Mouse (Mus musculus) c-Kit-positive CD71-positive TER-119-negative erythroid progenitor cells, embryonic 14.5 days (primary cell): ENCODE data around the gene Ap1s3.
"Not testable (repeated sequence)": the region's sequence is repeated elsewhere in the genome, so short reads cannot be mapped to it uniquely, and the experiment has no call there.

Experiments used
- DNase-seq: peaks from one replicate; pipeline ENCODE4 v3.0.0-alpha.2; 2013; ENCODE audit warnings: low read depth

Ap1s3 gene

GRCm38 (mm10) chr1:79669419-79669974, 2.3 kb downstream of the Ap1s3 start:
- DNase-seq = no peak

GRCm38 (mm10) chr1:79664911-79665310, 6.9 kb downstream of the Ap1s3 start:
- no peak for DNase-seq

- DNase-seq = no peak
Observed at GRCm38 (mm10) chr1:79659598-79659997, 12.2 kb downstream of the Ap1s3 start.

GRCm38 (mm10) chr1:79657411-79657810, 14.4 kb downstream of the Ap1s3 start:
- no peak for DNase-seq

GRCm38 (mm10) chr1:79655819-79656555, 15.8 kb downstream of the Ap1s3 start:
- no peak for DNase-seq

- DNase-seq = no peak
Observed at GRCm38 (mm10) chr1:79654948-79655347, 16.8 kb downstream of the Ap1s3 start.

GRCm38 (mm10) chr1:79643411-79644110, 28.2 kb downstream of the Ap1s3 start:
- DNase-seq = no peak

GRCm38 (mm10) chr1:79642680-79643079, 29.1 kb downstream of the Ap1s3 start:
- no peak for DNase-seq

GRCm38 (mm10) chr1:79641355-79641754, 30.4 kb downstream of the Ap1s3 start:
- peak; percentile 44 for DNase-seq

GRCm38 (mm10) chr1:79640151-79640550, 31.6 kb downstream of the Ap1s3 start:
- no peak for DNase-seq

- no peak for DNase-seq
Observed at GRCm38 (mm10) chr1:79639683-79640082, 32.1 kb downstream of the Ap1s3 start.

- DNase-seq = no peak
Observed at GRCm38 (mm10) chr1:79639107-79639506, 32.7 kb downstream of the Ap1s3 start.

- DNase-seq = no peak
Observed at GRCm38 (mm10) chr1:79637768-79638167, 34.0 kb downstream of the Ap1s3 start.

- no peak for DNase-seq
Observed at GRCm38 (mm10) chr1:79631521-79631920, 40.3 kb downstream of the Ap1s3 start.

- DNase-seq = no peak
Observed at GRCm38 (mm10) chr1:79629726-79630125, 42.0 kb downstream of the Ap1s3 start.

GRCm38 (mm10) chr1:79626140-79626539, 45.6 kb downstream of the Ap1s3 start:
- DNase-seq = no peak

GRCm38 (mm10) chr1:79619434-79619833, 52.3 kb downstream of the Ap1s3 start:
- DNase-seq = no peak

- DNase-seq = no peak
Observed at GRCm38 (mm10) chr1:79616492-79616891, 55.3 kb downstream of the Ap1s3 start.

- DNase-seq = no peak
Observed at GRCm38 (mm10) chr1:79614456-79614855, 57.3 kb downstream of the Ap1s3 start.

GRCm38 (mm10) chr1:79611271-79611670, 60.5 kb downstream of the Ap1s3 start:
- DNase-seq = not testable (repeated sequence)

GRCm38 (mm10) chr1:79608856-79609255, 62.9 kb downstream of the Ap1s3 start:
- not testable (repeated sequence) for DNase-seq

- DNase-seq = no peak
Observed at GRCm38 (mm10) chr1:79602500-79602899, 69.3 kb downstream of the Ap1s3 start.
